Mouse (Mus musculus): Measurements from ENCODE around the gene Ank. TPM values are rescaled to one million over a fixed set of nuclear protein-coding genes. Genes with fewer than 3 reads are reported as not detected.

Ank gene
- polyA plus RNA-seq (2012; rRNA removed): 43.0 and 47.4 TPM in 2 replicates

DNA sequence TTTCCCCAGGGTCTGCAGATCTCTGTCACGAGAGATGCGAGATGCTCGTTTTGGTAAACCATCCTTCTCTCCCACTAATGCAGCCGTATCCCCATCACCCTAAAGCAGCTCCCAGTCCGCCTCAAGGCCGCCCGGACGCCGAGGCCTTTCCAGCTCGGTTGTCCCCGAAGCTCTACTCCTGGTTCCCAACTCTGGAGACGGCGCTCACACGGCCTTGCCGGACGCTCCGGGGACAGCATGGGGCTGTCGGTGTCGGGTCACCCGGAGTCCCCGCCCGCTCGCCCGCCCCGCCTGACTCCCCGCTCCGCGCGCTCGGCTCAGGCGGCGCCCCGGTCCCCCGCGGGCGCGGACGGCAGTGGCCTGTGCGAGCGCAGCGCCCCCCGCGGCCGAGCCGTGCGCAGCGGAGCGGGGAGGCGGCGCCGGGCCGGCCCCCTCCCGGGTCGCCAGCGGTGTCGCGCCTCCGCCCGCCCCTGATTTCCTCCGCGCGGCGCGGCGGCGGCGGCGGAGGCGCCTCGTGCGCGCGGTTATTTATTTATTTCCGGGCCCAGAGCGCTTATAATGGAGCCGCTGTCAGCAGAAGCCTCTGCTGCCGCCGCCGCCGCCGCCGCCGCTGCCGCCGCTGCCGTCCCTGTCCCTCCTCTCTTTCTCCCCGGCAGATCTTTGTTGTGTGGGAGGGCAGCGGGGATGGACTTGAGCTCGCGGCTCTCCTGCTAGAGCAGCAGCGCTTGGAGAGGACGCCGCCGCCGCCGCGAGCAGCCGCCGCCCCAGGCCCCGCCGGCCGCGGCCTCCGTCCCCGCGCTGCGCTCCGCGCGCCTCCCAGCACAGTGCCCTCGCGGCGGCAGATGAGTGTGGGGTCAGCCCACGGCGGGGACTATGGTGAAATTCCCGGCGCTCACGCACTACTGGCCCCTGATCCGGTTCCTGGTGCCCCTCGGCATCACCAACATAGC lies at the start of gene Ank:
Ank (plus strand) TSS at position 547 of the 950 bp plus-strand sequence.

DNA sequence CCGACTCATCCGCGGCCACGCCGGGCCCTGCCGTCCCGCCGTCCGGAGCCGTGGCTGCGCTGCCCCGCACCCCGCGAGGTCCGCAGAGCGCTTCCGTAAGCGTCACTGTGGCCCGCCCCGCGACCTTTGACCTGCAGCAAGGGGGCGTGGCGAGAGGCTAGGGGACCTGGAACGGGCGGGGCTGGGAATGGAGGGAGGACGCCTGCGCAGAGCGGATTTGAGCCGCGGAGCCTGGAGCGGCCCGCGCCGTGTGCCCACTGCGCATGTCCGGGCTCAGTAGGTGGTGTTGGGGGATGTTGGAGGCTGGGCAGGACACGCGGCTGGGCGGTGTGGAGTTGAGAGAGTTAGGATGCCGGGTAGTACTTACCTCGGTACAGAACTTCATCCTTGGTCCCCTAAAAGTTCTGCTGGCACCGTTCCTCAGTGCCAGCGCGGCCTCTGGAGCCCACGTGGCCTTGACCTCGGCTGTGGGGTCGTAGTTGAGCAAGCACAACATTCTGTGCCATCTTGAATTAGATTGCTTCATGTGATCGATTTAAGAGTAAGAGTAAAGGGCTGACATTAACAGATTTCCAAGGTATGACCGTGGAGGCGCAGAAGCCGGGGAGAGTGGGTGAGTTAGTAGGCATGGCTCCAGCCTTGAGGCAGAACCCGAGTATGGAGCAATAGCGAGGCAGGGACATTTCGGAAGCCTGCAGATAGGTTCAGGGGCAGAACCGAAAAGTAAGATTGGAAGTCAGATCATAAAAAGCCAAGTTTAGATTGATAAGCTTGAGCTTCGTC lies 164.3 kb downstream of the Ank start, which contains the start of gene Otulin:
Otulin (minus strand) TSS at position 93 of the 783 bp plus-strand sequence.

Other genes starting within 250 kb of the Ank start
- 48.7 and 60.9 TPM in 2 replicates for gene Otulin, start 164.0 kb downstream of the Ank start, polyA plus RNA-seq (2012; rRNA removed)
- gene Otulinl, start 214.9 kb downstream of the Ank start, polyA plus RNA-seq (2012; rRNA removed): 1.9 and 2.7 TPM in 2 replicates